Mouse (Mus musculus) CH12.LX (cell line): ENCODE data around the gene Mmp19. TPM values are rescaled to one million over a fixed set of nuclear protein-coding genes. Genes with fewer than 3 reads are reported as not detected.

Experiments used
- DNase-seq: peaks from one replicate; pipeline ENCODE4 v3.0.0-alpha.2; 2013; ENCODE audit errors: extremely low read depth
- H3K27ac ChIP-seq: 2 replicates; pipeline ENCODE4 v1.5.1; 2012; ENCODE audit warnings: low read depth, mild to moderate bottlenecking, control low read depth, moderate library complexity; ENCODE audit not compliant: insufficient read depth
- H3K27me3 ChIP-seq: replicated peaks from 2 replicates; pipeline ENCODE3; 2012; ENCODE audit warnings: inconsistent platforms
- H3K36me3 ChIP-seq, 2 experiments: replicated peaks in 1 of 2; 2 replicates each; pipeline versions ENCODE3 to v1.6.1; 2012; ENCODE audit warnings: inconsistent platforms in 1 of 2, low read length in 1 of 2, mild to moderate bottlenecking in 1 of 2, mixed read lengths in 1 of 2, moderate library complexity in 1 of 2; ENCODE audit not compliant: control insufficient read depth in 1 of 2, insufficient read depth in 1 of 2
- H3K4me1 ChIP-seq, 2 experiments: 2 replicates each; pipeline ENCODE4 v1.6.1; 2012; ENCODE audit warnings: inconsistent platforms in 1 of 2, moderate library complexity in 1 of 2; ENCODE audit not compliant: insufficient read depth in 2 of 2, control insufficient read depth in 1 of 2
- H3K4me2 ChIP-seq: 2 replicates; pipeline ENCODE4 v1.6.1; 2012; ENCODE audit warnings: low read depth, mild to moderate bottlenecking, control low read depth; ENCODE audit not compliant: poor library complexity, insufficient read depth, severe bottlenecking
- H3K4me3 ChIP-seq, 3 experiments: fragments of 150-350 bp in 1 of 3; sonication (generic) in 1 of 3; replicated peaks in 1 of 3; 2 replicates each; pipeline versions ENCODE3 to v1.5.1; 2011 to 2012; ENCODE audit warnings: low read depth in 2 of 3, low read length in 2 of 3, mild to moderate bottlenecking in 2 of 3, moderate library complexity in 2 of 3, control low read depth in 1 of 3, improper control_type of control experiment in 1 of 3, inconsistent platforms in 1 of 3, mixed read lengths in 1 of 3; ENCODE audit not compliant: poor library complexity in 1 of 3
- H3K79me2 ChIP-seq: replicated peaks from 2 replicates; pipeline ENCODE4 v1.6.1; 2012; ENCODE audit warnings: mild to moderate bottlenecking, moderate library complexity; ENCODE audit not compliant: control insufficient read depth, poor library complexity, insufficient read depth, severe bottlenecking; ENCODE audit errors: extremely low read depth
- H3K9ac ChIP-seq: 2 replicates; pipeline ENCODE4 v1.6.1; 2012; ENCODE audit warnings: low read depth, mild to moderate bottlenecking, control low read depth, moderate library complexity; ENCODE audit not compliant: insufficient read depth
- H3K9me3 ChIP-seq: replicated peaks from 2 replicates; pipeline ENCODE3; 2012; ENCODE audit warnings: low read length, inconsistent platforms, mixed read lengths
- CHD1 ChIP-seq: IDR thresholded peaks from 2 replicates; pipeline ENCODE4 v1.6.1; 2012; ENCODE audit warnings: low read depth, low read length, improper control_type of control experiment, inconsistent platforms
- CTCF ChIP-seq, 2 experiments: IDR thresholded peaks in 1 of 2; conservative IDR thresholded peaks in 1 of 2; 2 replicates each; pipeline ENCODE4 v1.5.1; 2011 to 2012; ENCODE audit warnings: low read depth in 2 of 2, low read length in 2 of 2, improper control_type of control experiment in 1 of 2, inconsistent platforms in 1 of 2, mild to moderate bottlenecking in 1 of 2, moderate library complexity in 1 of 2
- ELF1 ChIP-seq: IDR thresholded peaks from 2 replicates; pipeline ENCODE4 v1.6.1; 2014; ENCODE audit warnings: low read depth, mild to moderate bottlenecking, inconsistent platforms, low read length, improper control_type of control experiment
- KAT2A ChIP-seq: IDR thresholded peaks from 2 replicates; pipeline ENCODE4 v1.6.1; 2012; ENCODE audit warnings: low read length, improper control_type of control experiment, inconsistent platforms; ENCODE audit not compliant: insufficient replicate concordance
- MEF2A ChIP-seq: IDR thresholded peaks from 2 replicates; pipeline ENCODE4 v1.6.1; 2014; ENCODE audit warnings: low read depth, mild to moderate bottlenecking, inconsistent platforms, low read length, improper control_type of control experiment, borderline replicate concordance
- TBP ChIP-seq: conservative IDR thresholded peaks from 2 replicates; pipeline ENCODE4 v1.6.1; 2011; ENCODE audit warnings: low read depth, low read length, improper control_type of control experiment
- TCF12 ChIP-seq: IDR thresholded peaks from 2 replicates; pipeline ENCODE4 v1.6.1; 2014; ENCODE audit warnings: low read depth, mild to moderate bottlenecking, inconsistent platforms, low read length, improper control_type of control experiment
- USF1 ChIP-seq: IDR thresholded peaks from 2 replicates; pipeline ENCODE4 v1.6.1; 2014; ENCODE audit warnings: low read depth, mild to moderate bottlenecking, inconsistent platforms, low read length, improper control_type of control experiment
- ZKSCAN1 ChIP-seq: IDR thresholded peaks from 2 replicates; pipeline ENCODE4 v1.6.1; 2012; ENCODE audit warnings: low read depth, inconsistent platforms, low read length, improper control_type of control experiment, borderline replicate concordance
- ZNF384 ChIP-seq: IDR thresholded peaks from 2 replicates; pipeline ENCODE4 v1.6.1; 2012; ENCODE audit warnings: low read depth, low read length, improper control_type of control experiment, inconsistent platforms
- dilution Hi-C: fragments of 300-500 bp; cut with MboI; formaldehyde crosslinking; loops from 2 replicates; pipeline ENCODE4 v1.14.3; 2020; ENCODE audit warnings: low sequenced_read_pairs; ENCODE audit not compliant: extremely low pct_unique_long_range_greater_than_20kb, extremely low pct_ligation_motif_present
- in situ Hi-C: fragments of 300-500 bp; cut with MboI; formaldehyde crosslinking; loops from 3 replicates; pipeline ENCODE4 v1.14.3; 2019; ENCODE audit warnings: low sequenced_read_pairs, low pct_ligation_motif_present, low pct_unique_long_range_greater_than_20kb, mixed read lengths
- polyA plus RNA-seq: library from polyadenylated mRNA; unstranded; fragments of >175 nt; gene quantifications from 2 replicates; pipeline ENCODE4 v1.2.1, GENCODE M21; 2012; ENCODE audit warnings: low read depth; ENCODE audit not compliant: insufficient read length
- total RNA-seq, 2 experiments: library from RNA; depleted of rRNA; stranded (reverse); fragments of 300-350 nt in 1 of 2; fragments of >200 nt in 1 of 2; gene quantifications; 2 replicates each; pipeline ENCODE4 v1.2.3; 2012 to 2014

Gene Mmp19
- total and polyA plus RNA-seq, 3 experiments: 0.50 to 1.3 (median 0.57) TPM

DNA sequence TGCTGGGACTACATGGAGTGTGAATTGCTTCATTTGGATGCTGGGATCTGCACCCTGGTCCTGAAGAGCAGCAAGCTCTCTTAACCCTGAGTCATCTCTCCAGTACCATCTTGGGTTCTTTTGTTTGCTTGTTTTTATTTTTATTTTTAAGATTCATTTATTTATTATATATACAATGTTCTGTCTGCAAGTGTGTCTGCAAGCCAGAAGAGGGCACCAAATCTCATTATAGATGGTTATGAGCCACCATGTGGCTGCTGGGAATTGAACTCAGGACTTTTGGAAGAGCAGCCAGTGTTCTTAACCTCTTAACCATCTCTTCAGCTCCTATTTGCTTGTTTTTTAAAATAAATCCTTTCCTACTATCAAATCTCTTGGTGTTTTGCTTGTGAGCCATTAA, 46.7 kb downstream of the Mmp19 start:
- H3K9me3 ChIP-seq: peaks cover 5% of the 10 kb centered on the region
- no peak overlapping the region for H3K9ac ChIP-seq
- no peak overlapping the region for H3K4me2 ChIP-seq
- H3K4me3 ChIP-seq: no peak overlapping the region
- DNase-seq: no peak
- H3K4me1 ChIP-seq: no peaks in the 10 kb centered on the region
- TF ChIP-seq MEF2A (no peak), CTCF (conservative IDR thresholded peaks at IDR 0.05 in 1 of 2, IDR thresholded peaks at IDR 0.05 in 1 of 2; ENCODE audit: low read depth in 2 of 2, low read length in 2 of 2) (peak in 1 of 2 experiments; percentile 24; a peak in 1 of 4 replicates), ZNF384 (no peak), USF1 (no peak)
- H3K27me3 ChIP-seq: no peaks in the 10 kb centered on the region
- no peak overlapping the region for H3K27ac ChIP-seq
- peaks cover 35 to 87% of the 10 kb centered on the region in 2 experiments for H3K36me3 ChIP-seq
- peaks cover 14% of the 10 kb centered on the region; the same call in 1 of the 2 replicates for H3K79me2 ChIP-seq
- in situ Hi-C loops (loop anchor here (5.0 kb wide), 1 partner anchor 60 kb away; no protein-coding TSS in a partner anchor), dilution Hi-C loops (no loop called here)

GRCm38 (mm10) chr10:128839434-128839833, 48.7 kb downstream of the Mmp19 start:
- Histone ChIP-seq H3K79me2 (peaks cover 7% of the 10 kb centered on the region; the same call in 1 of the 2 replicates), H3K4me3 (no peak overlapping the region), H3K27me3 (no peaks in the 10 kb centered on the region), H3K9me3 (no peaks in the 10 kb centered on the region), H3K36me3 (peaks cover 40 to 85% of the 10 kb centered on the region in 2 experiments), H3K4me1 (peaks cover 0 to 4% of the 10 kb centered on the region in 2 experiments; a peak in 1 of 4 replicates), H3K27ac (no peak overlapping the region), H3K9ac (no peak overlapping the region), H3K4me2 (no peak overlapping the region)
- in situ Hi-C loops: loop anchor here (5.0 kb wide), 1 partner anchor 58 kb away; no protein-coding TSS in a partner anchor
- DNase-seq: no peak
- no peak for TF ChIP-seq TCF12
- dilution Hi-C loops: no loop called here

GRCm38 (mm10) chr10:128840612-128841011, 49.9 kb downstream of the Mmp19 start:
- no peak overlapping the region for H3K4me2 ChIP-seq

More at GRCm38 (mm10) chr10:128840612-128841011, 49.9 kb downstream of the Mmp19 start:
- H3K27ac ChIP-seq: no peak overlapping the region
- H3K4me3 ChIP-seq: no peak overlapping the region
- TF ChIP-seq TCF12: no peak
- no peak for TF ChIP-seq ZNF384
- TF ChIP-seq CHD1: no peak
- TF ChIP-seq KAT2A: no peak
- TF ChIP-seq TBP: no peak
- no peak for TF ChIP-seq CTCF (conservative IDR thresholded peaks at IDR 0.05 in 1 of 2, IDR thresholded peaks at IDR 0.05 in 1 of 2; ENCODE audit: low read depth in 2 of 2, low read length in 2 of 2)
- no peak for TF ChIP-seq MEF2A
- TF ChIP-seq USF1: no peak
- no peak for TF ChIP-seq ZKSCAN1
- TF ChIP-seq ELF1: no peak
- in situ Hi-C loops (no loop called here), dilution Hi-C loops (no loop called here)
- peaks cover 39 to 85% of the 10 kb centered on the region in 2 experiments for H3K36me3 ChIP-seq
- H3K27me3 ChIP-seq: no peaks in the 10 kb centered on the region
- H3K4me1 ChIP-seq: peaks cover 0 to 9% of the 10 kb centered on the region in 2 experiments; a peak in 2 of 4 replicates
- H3K9me3 ChIP-seq: no peaks in the 10 kb centered on the region
- peaks cover 8% of the 10 kb centered on the region; the same call in 1 of the 2 replicates for H3K79me2 ChIP-seq
- DNase-seq: no peak
- no peak overlapping the region for H3K9ac ChIP-seq
